Mouse (Mus musculus): ENCODE results near the gene Ly6c1. TPM values are rescaled to one million over a fixed set of nuclear protein-coding genes. Genes with fewer than 3 reads are reported as not detected.
"Not testable (repeated sequence)": the region's sequence is repeated elsewhere in the genome, so short reads cannot be mapped to it uniquely, and the experiment has no call there.

The Ly6c1 gene
- not detected in 2 replicates for polyA plus RNA-seq (2012)

- TF ChIP-seq GATA1 (IDR thresholded peaks at IDR 0.05; ENCODE audit: low read length) = not testable (repeated sequence)
These were observed at the start of gene Ly6c1 for GRCm38 (mm10) chr15:75048642-75049261. Gene Ly6c1, minus strand, starts transcription at chr15:75048830.

- no peak for TF ChIP-seq GATA1 (IDR thresholded peaks at IDR 0.05; ENCODE audit: low read length)
These were observed 21.3 kb upstream of the Ly6c1 start for GRCm38 (mm10) chr15:75069965-75070364.

GRCm38 (mm10) chr15:75060505-75060904 lies 11.9 kb upstream of the Ly6c1 start:
- TF ChIP-seq GATA1 (IDR thresholded peaks at IDR 0.05; ENCODE audit: low read length) = no peak

- TF ChIP-seq GATA1 (IDR thresholded peaks at IDR 0.05; ENCODE audit: low read length) = no peak
These were observed 7.4 kb upstream of the Ly6c1 start for GRCm38 (mm10) chr15:75055985-75056384.

Other genes starting within 250 kb of the Ly6c1 start
- not detected in 2 replicates for gene Gml2, start 229.8 kb downstream of the Ly6c1 start, polyA plus RNA-seq (2012)
- gene 2010109I03Rik, start 151.8 kb downstream of the Ly6c1 start, polyA plus RNA-seq (2012) = not detected in 2 replicates
- not detected in 2 replicates for gene Ly6i, start 65.4 kb downstream of the Ly6c1 start, polyA plus RNA-seq (2012)
- not detected in 2 replicates for gene Ly6a, start 50.8 kb downstream of the Ly6c1 start, polyA plus RNA-seq (2012)
- not detected in 2 replicates for gene Ly6c2, start 63.1 kb upstream of the Ly6c1 start, polyA plus RNA-seq (2012)
- gene Ly6g, start 106.4 kb upstream of the Ly6c1 start, polyA plus RNA-seq (2012) = not detected in 2 replicates
- not detected in 2 replicates for gene BC025446, start 167.5 kb upstream of the Ly6c1 start, polyA plus RNA-seq (2012)
- gene Ly6f, start 219.6 kb upstream of the Ly6c1 start, polyA plus RNA-seq (2012) = not detected in 2 replicates